Mouse (Mus musculus) cortical plate, adult 2 months (tissue): ENCODE measurements around the gene Mplkip.

Source experiments
- CTCF ChIP-seq: fragments of 200-500 bp; IDR thresholded peaks from 2 replicates; pipeline ENCODE4 v1.5.1; 2011; ENCODE audit warnings: mild to moderate bottlenecking, control low read depth, low read length; ENCODE audit not compliant: insufficient read depth; ENCODE audit errors: extremely low read depth
- POLR2A ChIP-seq: fragments of 200-500 bp; IDR thresholded peaks from 2 replicates; pipeline ENCODE4 v1.6.1; 2011; ENCODE audit warnings: mild to moderate bottlenecking, low read length, control low read depth; ENCODE audit not compliant: insufficient read depth; ENCODE audit errors: extremely low read depth

DNA sequence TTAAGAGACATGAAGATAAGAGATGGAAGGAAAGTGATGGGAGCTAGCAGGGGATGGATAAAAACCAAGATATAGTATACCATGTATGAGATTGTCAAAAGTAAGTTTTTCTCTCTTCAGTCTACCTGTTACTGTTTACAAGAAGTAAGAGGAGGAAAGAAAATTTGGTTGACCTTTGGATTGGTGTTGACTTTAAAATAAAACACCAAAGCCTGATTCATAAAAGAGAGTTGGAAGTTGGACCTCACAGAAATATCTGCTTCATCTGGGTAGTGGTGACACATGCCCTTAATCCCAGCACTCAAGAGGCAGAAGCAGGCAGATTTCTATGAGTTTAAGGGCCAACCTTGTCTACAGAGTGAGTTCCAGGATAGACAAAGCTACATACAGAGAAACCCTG, 7.3 kb downstream of the Mplkip start:
- TF ChIP-seq POLR2A (no peak), CTCF (no peak)
